Mouse (Mus musculus) lung, adult 2 months (tissue): Measurements from ENCODE around the gene Acot12.

Experiments used
- CTCF ChIP-seq: fragments of 200-500 bp; IDR thresholded peaks from 2 replicates; pipeline ENCODE4 v1.5.1; 2011; ENCODE audit warnings: mild to moderate bottlenecking, low read length, control low read depth; ENCODE audit not compliant: insufficient read depth
- POLR2A ChIP-seq: fragments of 200-500 bp; IDR thresholded peaks from 2 replicates; pipeline ENCODE4 v1.6.1; 2011; ENCODE audit warnings: low read depth, mild to moderate bottlenecking, control low read depth, low read length, borderline replicate concordance; ENCODE audit errors: extremely low read depth

DNA sequence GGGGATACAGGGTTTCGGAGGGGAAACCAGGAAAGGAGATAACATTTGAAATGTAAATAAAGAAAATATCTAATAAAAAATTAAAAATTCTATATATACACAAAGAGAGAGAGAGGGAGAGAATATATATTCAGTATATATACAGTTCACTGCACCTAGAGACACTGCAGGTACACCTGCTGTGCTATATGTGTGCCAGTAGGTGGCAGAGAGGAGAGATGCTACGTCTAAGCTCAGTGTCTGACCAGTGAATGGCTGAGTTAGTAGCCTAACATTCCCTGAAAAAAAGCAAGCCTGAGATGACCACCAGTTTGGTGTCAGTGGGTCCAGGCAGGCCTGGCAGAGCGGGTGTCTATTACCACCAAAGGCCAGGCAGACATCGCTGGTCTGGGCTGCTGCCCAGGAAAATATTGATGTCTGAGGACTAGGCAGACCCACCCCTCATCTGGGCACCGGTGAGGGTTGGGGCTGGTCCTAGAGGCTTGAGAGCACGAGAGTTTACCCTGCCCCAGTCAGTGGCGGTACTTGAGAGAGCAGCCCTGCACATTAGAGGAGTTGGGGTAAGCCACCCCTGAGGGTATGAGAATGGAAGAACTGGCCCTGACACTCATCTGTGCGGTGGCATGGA lies 18.1 kb upstream of the Acot12 start:
- TF ChIP-seq POLR2A (no peak), CTCF (peak; percentile 14; the same call in 1 of the 2 replicates)
